Mouse (Mus musculus): ENCODE data around the gene Olfr504. TPM values are rescaled to one million over a fixed set of nuclear protein-coding genes. Genes with fewer than 3 reads are reported as not detected.
"Not testable (repeated sequence)": the region's sequence is repeated elsewhere in the genome, so short reads cannot be mapped to it uniquely, and the experiment has no call there.

The Olfr504 gene
- polyA plus RNA-seq (2016; fragmentation: Nextera tagmentation; extraction: Ambion mirVana), result not detected in 2 replicates

DNA sequence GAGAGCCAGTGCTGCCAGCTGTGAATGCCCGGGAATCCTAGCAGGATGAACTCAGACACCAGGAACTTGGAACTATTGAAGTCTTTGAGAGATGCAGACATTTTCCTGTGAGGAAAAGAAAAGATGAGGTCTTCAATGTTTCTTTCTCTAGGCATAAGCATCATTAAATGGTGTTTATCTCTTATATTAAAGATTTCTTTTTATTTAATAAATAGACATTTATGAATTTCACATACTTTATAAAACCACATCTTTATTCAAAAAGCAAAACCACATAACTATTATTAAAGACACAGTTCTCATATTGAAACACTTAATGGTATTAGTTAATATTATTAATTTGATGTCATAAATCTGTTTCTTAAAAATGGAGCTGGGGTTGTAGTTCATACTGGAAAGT, at the start of gene Olfr504:
Gene Olfr504, minus strand, starts transcription at position 101 of the 400 bp plus-strand sequence.
- Histone ChIP-seq H3K4me3 (no peak within 1 kb of the TSS), H3K27me3 (ENCODE audit: low read depth, poor library complexity, severe bottlenecking) (no peaks in the 10 kb centered on the region), H3K36me3 (no peaks in the 10 kb centered on the region), H3K27ac (replicated peaks) (no peak within 1 kb of the TSS), H3K9me3 (replicated peaks) (peaks cover 5% of the 10 kb centered on the region), H3K4me1 (no peaks in the 10 kb centered on the region)
- WGBS, result 83% methylated on average over 1 of the region's 1 CpGs
- DNase-seq (ENCODE audit: low spot score), result no peak

DNA sequence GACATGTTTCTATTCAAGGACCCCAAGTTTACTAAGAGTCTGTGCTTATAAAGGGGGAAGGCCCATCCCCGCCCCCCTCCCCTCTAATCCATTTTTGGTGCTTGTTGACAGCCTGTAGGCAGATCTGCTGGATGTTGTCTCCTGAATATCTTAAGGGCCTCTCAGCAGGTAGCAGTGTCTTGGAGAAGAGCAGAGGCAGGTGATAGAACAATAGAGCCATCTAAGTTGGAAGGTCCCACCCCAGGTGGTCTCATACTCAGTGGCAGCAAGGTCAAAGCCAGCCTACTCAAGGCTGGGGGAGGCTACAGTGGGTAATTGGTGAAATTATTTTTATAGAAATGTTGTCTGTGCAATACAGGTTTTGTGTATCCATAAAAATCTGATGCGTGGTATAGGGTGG, 48.5 kb upstream of the Olfr504 start:
- H3K4me3 ChIP-seq, result no peak overlapping the region
- no peaks in the 10 kb centered on the region for H3K9me3 ChIP-seq (replicated peaks)
- no peaks in the 10 kb centered on the region for H3K27me3 ChIP-seq (ENCODE audit: low read depth, poor library complexity, severe bottlenecking)
- WGBS, result 89% methylated on average over 2 of the region's 2 CpGs
- no peaks in the 10 kb centered on the region for H3K36me3 ChIP-seq
- H3K27ac ChIP-seq (replicated peaks), result no peak overlapping the region
- no peak for DNase-seq (ENCODE audit: low spot score)
- H3K4me1 ChIP-seq, result no peaks in the 10 kb centered on the region

DNA sequence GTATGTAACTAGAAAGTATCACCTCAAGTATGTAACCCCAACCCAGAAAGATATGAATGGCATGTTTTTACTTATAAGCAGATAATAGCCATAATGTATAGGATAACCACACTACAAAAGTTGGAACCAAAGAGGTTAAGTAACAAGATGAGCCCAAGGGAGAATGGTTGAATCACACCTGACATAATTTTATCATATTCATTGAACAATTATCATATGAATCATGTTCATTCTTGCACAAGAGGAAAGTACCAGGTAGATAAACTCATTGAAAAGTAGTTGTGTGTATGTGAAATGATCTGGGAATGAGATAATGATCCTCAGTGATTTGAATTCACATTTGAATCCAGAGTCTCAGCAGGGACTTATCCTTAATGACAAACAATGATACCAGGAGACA, 44.9 kb upstream of the Olfr504 start, which contains the start of gene Olfr506:
Gene Olfr506, plus strand, starts transcription at position 301 of the 400 bp plus-strand sequence.
- no peak for DNase-seq (ENCODE audit: low spot score)
- H3K9me3 ChIP-seq (replicated peaks), result no peaks in the 10 kb centered on the region
- H3K27me3 ChIP-seq (ENCODE audit: low read depth, poor library complexity, severe bottlenecking), result no peaks in the 10 kb centered on the region
- H3K4me3 ChIP-seq, result no peak within 1 kb of the TSS
- no peaks in the 10 kb centered on the region for H3K4me1 ChIP-seq
- H3K27ac ChIP-seq (replicated peaks), result no peak within 1 kb of the TSS
- no peaks in the 10 kb centered on the region for H3K36me3 ChIP-seq

DNA sequence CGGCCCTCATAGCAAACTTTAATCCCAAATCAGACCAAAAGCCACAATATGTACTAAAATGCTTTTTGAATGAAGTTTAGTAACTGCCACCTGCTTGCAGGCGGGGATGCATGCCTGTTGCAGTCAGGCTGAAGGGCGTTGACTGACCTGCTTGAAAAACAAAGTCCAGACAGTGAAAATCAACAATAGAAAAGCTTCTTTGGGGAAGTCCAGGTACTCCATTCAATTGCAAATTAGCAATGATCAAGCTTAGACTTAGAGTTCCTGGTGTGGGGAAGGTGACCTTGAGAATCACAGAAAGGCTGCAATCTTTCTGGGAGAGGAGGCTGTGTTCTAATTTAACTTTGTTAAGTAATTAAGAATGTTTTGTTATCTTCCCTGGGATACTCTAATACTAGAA, 36.3 kb upstream of the Olfr504 start:
- H3K27ac ChIP-seq (replicated peaks); H3K36me3 ChIP-seq; H3K4me1 ChIP-seq; H3K4me3 ChIP-seq; DNase-seq (ENCODE audit: low spot score); H3K9me3 ChIP-seq (replicated peaks); H3K27me3 ChIP-seq (ENCODE audit: low read depth, poor library complexity, severe bottlenecking): not testable (repeated sequence)
- 83% methylated on average over 3 of the region's 3 CpGs for WGBS

DNA sequence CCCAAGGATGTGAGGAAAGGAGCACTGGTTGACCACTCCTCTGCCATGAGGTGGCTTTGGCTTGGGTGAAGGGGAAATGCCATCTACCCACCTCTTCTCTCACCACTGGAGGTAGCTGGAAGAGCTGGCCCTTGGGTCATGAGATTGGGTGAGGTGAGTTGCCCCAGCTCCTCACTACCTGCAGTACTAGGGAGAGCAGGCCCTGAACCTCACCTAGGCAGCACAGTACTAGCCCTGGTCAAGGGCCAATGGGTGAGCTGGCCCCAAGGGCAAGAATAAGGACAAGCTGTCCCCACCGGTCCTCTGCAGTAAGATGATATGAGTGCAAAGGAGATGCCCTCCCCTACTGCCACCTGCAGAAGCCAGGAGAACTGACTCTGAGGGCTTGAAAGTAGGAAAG, 24.2 kb upstream of the Olfr504 start:
- 89% methylated on average over 1 of the region's 1 CpGs for WGBS
- Histone ChIP-seq H3K27ac (replicated peaks) (no peak overlapping the region), H3K36me3 (no peaks in the 10 kb centered on the region), H3K4me1 (no peaks in the 10 kb centered on the region), H3K4me3 (no peak overlapping the region), H3K27me3 (ENCODE audit: low read depth, poor library complexity, severe bottlenecking) (no peaks in the 10 kb centered on the region), H3K9me3 (replicated peaks) (no peaks in the 10 kb centered on the region)
- no peak for DNase-seq (ENCODE audit: low spot score)

DNA sequence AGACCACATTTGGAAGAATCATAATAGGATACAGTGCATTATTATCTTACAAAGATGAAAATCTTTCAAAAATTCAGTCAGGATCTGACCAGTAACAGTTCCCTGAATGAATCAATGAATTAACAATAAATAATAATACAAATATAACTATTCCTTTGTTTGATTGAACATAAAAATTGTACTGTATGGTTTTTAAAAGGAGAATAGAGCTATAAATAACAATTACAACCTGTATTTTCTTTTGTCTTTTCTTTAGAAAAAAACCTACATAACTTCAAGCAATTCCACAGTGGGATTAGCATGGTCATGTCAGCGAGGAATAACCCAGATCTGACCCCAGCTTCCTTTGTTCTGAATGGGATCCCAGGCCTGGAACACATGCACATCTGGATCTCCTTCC, 21.4 kb downstream of the Olfr504 start, which contains the start of gene Olfr503:
Gene Olfr503, plus strand, starts transcription at position 301 of the 400 bp plus-strand sequence.
- H3K27me3 ChIP-seq (ENCODE audit: low read depth, poor library complexity, severe bottlenecking); H3K36me3 ChIP-seq; H3K4me1 ChIP-seq; H3K27ac ChIP-seq (replicated peaks); H3K9me3 ChIP-seq (replicated peaks); DNase-seq (ENCODE audit: low spot score); H3K4me3 ChIP-seq: not testable (repeated sequence)
- WGBS, result 74% methylated on average over 1 of the region's 1 CpGs

DNA sequence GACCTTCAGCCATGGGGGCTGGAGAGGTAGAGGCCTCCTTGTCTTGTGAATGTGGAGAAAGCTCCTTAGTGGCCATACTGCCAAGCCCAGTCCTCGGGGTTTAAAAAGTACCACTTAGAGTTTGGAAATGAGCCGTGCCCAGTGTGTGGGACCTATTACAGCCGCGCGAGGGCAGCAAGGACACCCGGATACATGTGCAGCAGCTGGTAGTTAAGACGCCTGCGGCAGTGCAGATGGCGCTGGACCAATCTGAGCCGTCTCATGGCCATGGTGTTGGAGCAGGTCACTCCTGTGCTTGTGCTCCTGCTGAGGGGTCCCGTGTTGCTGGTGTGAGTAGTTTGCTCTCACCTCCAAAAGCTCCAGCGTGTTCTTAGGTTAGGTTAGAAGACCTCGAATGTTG, 23.2 kb downstream of the Olfr504 start:
- Histone ChIP-seq H3K27ac (replicated peaks) (no peak overlapping the region), H3K4me3 (no peak overlapping the region), H3K36me3 (no peaks in the 10 kb centered on the region), H3K27me3 (ENCODE audit: low read depth, poor library complexity, severe bottlenecking) (no peaks in the 10 kb centered on the region), H3K9me3 (replicated peaks) (no peaks in the 10 kb centered on the region), H3K4me1 (no peaks in the 10 kb centered on the region)
- DNase-seq (ENCODE audit: low spot score), result no peak
- WGBS, result 84% methylated on average over 13 of the region's 13 CpGs

DNA sequence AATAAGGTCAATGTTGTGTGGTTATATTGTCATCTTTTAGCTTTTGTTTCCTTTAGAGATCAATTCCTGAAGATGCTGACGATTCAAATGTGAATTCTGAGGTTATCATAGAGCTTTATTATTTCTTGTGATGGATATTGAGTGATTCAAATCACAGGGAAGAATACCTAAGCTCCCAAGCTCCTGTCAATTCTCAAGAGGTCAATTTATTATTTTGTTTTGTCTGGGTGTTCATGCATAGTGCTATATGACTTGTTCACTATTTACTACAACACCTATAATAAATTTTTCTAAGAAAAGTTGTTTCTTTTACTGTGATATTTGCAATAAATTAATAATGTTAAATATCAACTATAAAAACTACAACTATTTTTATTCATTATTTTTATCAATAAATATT, 40.6 kb downstream of the Olfr504 start, which contains the start of gene Olfr502:
Gene Olfr502, minus strand, starts transcription at position 101 of the 400 bp plus-strand sequence.
- 76% methylated on average over 1 of the region's 1 CpGs for WGBS
- DNase-seq (ENCODE audit: low spot score), result no peak
- Histone ChIP-seq H3K4me3 (no peak within 1 kb of the TSS), H3K4me1 (no peaks in the 10 kb centered on the region), H3K36me3 (no peaks in the 10 kb centered on the region), H3K27ac (replicated peaks) (no peak within 1 kb of the TSS), H3K27me3 (ENCODE audit: low read depth, poor library complexity, severe bottlenecking) (no peaks in the 10 kb centered on the region), H3K9me3 (replicated peaks) (peaks cover 4% of the 10 kb centered on the region; the same call in 1 of the 2 replicates)

Other genes with a start within 250 kb of the Olfr504 start
- gene Olfr492, start 242.1 kb downstream of the Olfr504 start, polyA plus RNA-seq (2016; fragmentation: Nextera tagmentation; extraction: Ambion mirVana), result not detected in 2 replicates
- not detected in 2 replicates for gene Olfr493, start 218.8 kb downstream of the Olfr504 start, polyA plus RNA-seq (2016; fragmentation: Nextera tagmentation; extraction: Ambion mirVana)
- gene Olfr494, start 200.5 kb downstream of the Olfr504 start, polyA plus RNA-seq (2016; fragmentation: Nextera tagmentation; extraction: Ambion mirVana), result not detected in 2 replicates
- not detected in 2 replicates for gene Olfr495, start 172.6 kb downstream of the Olfr504 start, polyA plus RNA-seq (2016; fragmentation: Nextera tagmentation; extraction: Ambion mirVana)
- gene Olfr497, start 145.4 kb downstream of the Olfr504 start, polyA plus RNA-seq (2016; fragmentation: Nextera tagmentation; extraction: Ambion mirVana), result not detected in 2 replicates
- gene Olfr498, start 100.5 kb downstream of the Olfr504 start, polyA plus RNA-seq (2016; fragmentation: Nextera tagmentation; extraction: Ambion mirVana), result not detected in 2 replicates
- not detected in 2 replicates for gene Olfr502, start 40.7 kb downstream of the Olfr504 start, polyA plus RNA-seq (2016; fragmentation: Nextera tagmentation; extraction: Ambion mirVana)
- gene Olfr503, start 21.3 kb downstream of the Olfr504 start, polyA plus RNA-seq (2016; fragmentation: Nextera tagmentation; extraction: Ambion mirVana), result not detected in 2 replicates
- gene Olfr506, start 45.0 kb upstream of the Olfr504 start, polyA plus RNA-seq (2016; fragmentation: Nextera tagmentation; extraction: Ambion mirVana), result not detected in 2 replicates
- gene Olfr507, start 56.0 kb upstream of the Olfr504 start, polyA plus RNA-seq (2016; fragmentation: Nextera tagmentation; extraction: Ambion mirVana), result not detected in 2 replicates
- gene Olfr508, start 64.2 kb upstream of the Olfr504 start, polyA plus RNA-seq (2016; fragmentation: Nextera tagmentation; extraction: Ambion mirVana), result not detected in 2 replicates
- gene Olfr509, start 86.1 kb upstream of the Olfr504 start, polyA plus RNA-seq (2016; fragmentation: Nextera tagmentation; extraction: Ambion mirVana), result not detected in 2 replicates
- not detected in 2 replicates for gene Olfr510, start 100.6 kb upstream of the Olfr504 start, polyA plus RNA-seq (2016; fragmentation: Nextera tagmentation; extraction: Ambion mirVana)
- gene Olfr512, start 147.5 kb upstream of the Olfr504 start, polyA plus RNA-seq (2016; fragmentation: Nextera tagmentation; extraction: Ambion mirVana), result not detected in 2 replicates
- gene Olfr513, start 185.2 kb upstream of the Olfr504 start, polyA plus RNA-seq (2016; fragmentation: Nextera tagmentation; extraction: Ambion mirVana), result not detected in 2 replicates

All from midbrain, embryonic 10.5 days (tissue).